Mouse (Mus musculus) C2C12 (cell line): Measurements from ENCODE around the gene Srpr. TPM values are rescaled to one million over a fixed set of nuclear protein-coding genes. Genes with fewer than 3 reads are reported as not detected.
A peak's percentile ranks its signal among the peaks of the same experiment; 100 is the strongest.

Source experiments
- H3K27me3 ChIP-seq: one replicate; pipeline ENCODE4 v1.6.1; 2011; ENCODE audit not compliant: control insufficient read depth, insufficient read depth, insufficient read length
- H3K36me3 ChIP-seq: one replicate; pipeline ENCODE4 v1.6.1; 2011; ENCODE audit not compliant: control insufficient read depth, insufficient read depth
- H3K4me3 ChIP-seq: one replicate; pipeline ENCODE4 v1.5.1; 2011; ENCODE audit warnings: mild to moderate bottlenecking, control low read depth; ENCODE audit not compliant: poor library complexity, insufficient read depth, severe bottlenecking
- H3K79me2 ChIP-seq: one replicate; pipeline ENCODE4 v1.6.1; 2011; ENCODE audit not compliant: control insufficient read depth, insufficient read depth
- H3K79me3 ChIP-seq: one replicate; pipeline ENCODE4 v1.6.1; 2011; ENCODE audit warnings: low read depth, control low read depth
- H3ac ChIP-seq: one replicate; pipeline ENCODE3; 2011; ENCODE audit warnings: low read depth; ENCODE audit not compliant: control insufficient read depth, insufficient read length
- CEBPB ChIP-seq: IDR thresholded peaks from one replicate; pipeline ENCODE4 v1.6.1; 2011; ENCODE audit warnings: low read depth, mild to moderate bottlenecking, control low read depth, moderate library complexity
- CTCF ChIP-seq: IDR thresholded peaks from one replicate; pipeline ENCODE4 v1.5.1; 2011; ENCODE audit not compliant: control insufficient read depth, insufficient read depth, insufficient read length
- FOSL1 ChIP-seq: IDR thresholded peaks from one replicate; pipeline ENCODE4 v1.8.0; 2011; ENCODE audit warnings: mild to moderate bottlenecking, low read length; ENCODE audit not compliant: poor library complexity, insufficient read depth, severe bottlenecking
- MAX ChIP-seq: IDR thresholded peaks from one replicate; pipeline ENCODE4 v1.6.1; 2011; ENCODE audit warnings: mild to moderate bottlenecking, control low read depth
- MYOD1 ChIP-seq: IDR thresholded peaks from one replicate; pipeline ENCODE4 v1.6.1; 2011; ENCODE audit warnings: low read depth; ENCODE audit not compliant: control insufficient read depth, insufficient read length
- MYOG ChIP-seq: IDR thresholded peaks from one replicate; pipeline ENCODE4 v1.6.1; 2011; ENCODE audit not compliant: control insufficient read depth, insufficient read length; ENCODE audit errors: extremely low read depth
- USF1 ChIP-seq: IDR thresholded peaks from one replicate; pipeline ENCODE4 v1.6.1; 2011; ENCODE audit warnings: low read depth, mild to moderate bottlenecking, control low read depth, moderate library complexity
- polyA plus RNA-seq: library from polyadenylated mRNA; unstranded; fragments of >200 nt; fragmentation: generic; extraction: Trizol; gene quantifications from one replicate; pipeline ENCODE4 v1.2.1, GENCODE M21; 2012; ENCODE audit warnings: missing spikeins

Gene Srpr
- polyA plus RNA-seq, 1 experiment: 86.3 TPM

DNA sequence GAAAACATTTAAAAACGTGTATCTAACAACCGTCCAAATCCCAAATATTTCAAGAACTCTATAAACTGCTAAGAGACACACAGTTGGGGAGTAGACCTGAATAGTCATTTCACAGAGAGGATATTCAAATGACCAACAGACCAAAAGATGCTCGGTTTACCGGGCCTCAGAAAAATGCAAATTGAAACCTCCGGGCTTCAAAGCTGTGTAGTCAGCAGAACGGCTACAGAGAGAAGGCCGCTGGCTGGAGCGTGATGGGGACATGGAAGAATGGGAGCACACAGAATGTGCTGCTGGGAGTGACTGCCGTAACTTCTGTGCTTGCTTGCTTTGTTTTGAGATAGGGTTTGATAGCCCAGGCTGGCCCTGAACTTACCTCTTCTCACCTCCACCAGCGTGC is 1.6 kb upstream of the Srpr start:
- H3K27me3 ChIP-seq: no peaks in the 10 kb centered on the region
- no peak overlapping the region for H3K4me3 ChIP-seq
- no peak for TF ChIP-seq MAX
- TF ChIP-seq FOSL1: no peak
- TF ChIP-seq MYOD1: no peak
- TF ChIP-seq CEBPB: no peak
- no peak for TF ChIP-seq MYOG
- no peak for TF ChIP-seq USF1
- TF ChIP-seq CTCF: no peak
- no peaks in the 10 kb centered on the region for H3K36me3 ChIP-seq
- peaks cover 14% of the 10 kb centered on the region for H3K79me2 ChIP-seq
- no peak overlapping the region for H3ac ChIP-seq
- H3K79me3 ChIP-seq: peaks cover 1% of the 10 kb centered on the region

DNA sequence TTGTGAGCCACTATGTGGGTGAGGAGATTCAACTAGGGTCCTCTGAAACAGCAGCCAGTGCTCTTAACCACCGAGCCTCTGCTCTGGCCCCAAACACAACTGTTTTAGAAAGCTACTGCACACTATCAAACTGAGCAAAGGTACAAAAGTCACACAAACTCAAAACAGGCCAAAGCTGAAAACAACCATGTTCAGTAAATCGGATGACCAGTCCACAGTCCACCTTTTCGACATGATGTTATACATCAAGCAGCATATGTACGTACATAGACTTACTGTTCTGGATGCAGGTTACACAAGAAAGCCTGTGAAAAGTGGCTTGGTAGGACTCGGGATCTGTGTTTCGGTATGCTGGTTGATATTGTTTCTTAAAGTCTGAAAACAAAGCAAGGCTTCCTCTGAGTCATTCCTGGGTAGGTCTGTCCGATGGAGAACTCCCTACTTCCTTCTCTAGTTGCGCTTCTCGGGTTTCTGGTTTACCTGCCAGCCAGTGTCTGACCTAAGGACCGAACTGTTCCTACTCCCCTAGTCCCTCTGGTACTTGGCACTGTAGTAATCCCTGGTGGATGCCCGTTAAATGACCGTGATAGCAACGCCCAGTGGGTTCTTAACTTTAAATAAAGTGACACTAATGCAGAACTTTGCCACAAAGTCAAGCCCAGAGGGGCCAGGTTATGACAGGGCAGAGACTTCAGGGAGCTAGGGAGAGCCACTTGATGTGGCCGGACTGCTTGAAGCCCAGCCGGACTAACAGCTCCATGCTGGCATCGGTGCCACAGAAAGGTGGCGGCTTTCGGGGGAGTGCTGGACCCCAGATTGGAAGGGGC is 817 bp upstream of the Srpr start:
- Histone ChIP-seq H3K79me3 (no peaks in the 10 kb centered on the region), H3K79me2 (peaks cover 14% of the 10 kb centered on the region), H3K27me3 (no peaks in the 10 kb centered on the region), H3ac (peak overlapping the region; percentile 62), H3K4me3 (peak overlapping the region; percentile 55), H3K36me3 (no peaks in the 10 kb centered on the region)
- TF ChIP-seq MYOG (no peak), CTCF (no peak), CEBPB (no peak), MAX (no peak), USF1 (no peak)

GRCm38 (mm10) chr9:35200529-35201060 is 620 bp downstream of the Srpr start:
- Histone ChIP-seq H3ac (no peak overlapping the region), H3K4me3 (no peak overlapping the region), H3K27me3 (no peaks in the 10 kb centered on the region), H3K79me3 (no peaks in the 10 kb centered on the region), H3K36me3 (peaks cover 3% of the 10 kb centered on the region), H3K79me2 (peaks cover 14% of the 10 kb centered on the region)
- TF ChIP-seq FOSL1 (no peak), MYOG (no peak), USF1 (no peak)

DNA sequence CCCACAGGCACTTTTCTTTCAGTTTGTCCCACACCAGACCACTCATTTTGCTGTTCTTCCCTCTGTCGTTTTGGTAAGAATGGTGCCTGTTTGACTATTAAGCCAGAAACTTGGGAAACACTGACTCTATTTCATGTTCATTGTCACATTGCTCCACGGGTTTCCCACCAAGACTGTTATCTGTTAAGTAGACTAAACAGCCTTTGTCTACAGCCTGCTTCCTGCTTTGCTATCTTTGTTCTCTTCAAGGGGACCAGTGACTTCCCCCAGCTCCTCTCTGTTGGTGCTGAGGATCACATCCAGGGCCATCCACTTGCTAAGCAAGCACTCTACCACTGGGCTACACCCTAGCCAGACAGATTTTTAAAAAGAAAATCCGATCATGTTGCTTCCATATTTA is 3.6 kb downstream of the Srpr start:
- Histone ChIP-seq H3K27me3 (no peaks in the 10 kb centered on the region), H3K79me2 (peaks cover 11% of the 10 kb centered on the region), H3ac (no peak overlapping the region), H3K36me3 (peaks cover 24% of the 10 kb centered on the region), H3K4me3 (no peak overlapping the region), H3K79me3 (no peaks in the 10 kb centered on the region)
- TF ChIP-seq MYOD1 (no peak), MAX (no peak), USF1 (no peak)

GRCm38 (mm10) chr9:35204421-35204820 is 4.4 kb downstream of the Srpr start:
- Histone ChIP-seq H3ac (no peak overlapping the region), H3K79me2 (peaks cover 2% of the 10 kb centered on the region), H3K27me3 (no peaks in the 10 kb centered on the region), H3K4me3 (no peak overlapping the region), H3K79me3 (no peaks in the 10 kb centered on the region), H3K36me3 (peaks cover 27% of the 10 kb centered on the region)
- no peak for TF ChIP-seq CEBPB
- no peak for TF ChIP-seq MAX
- TF ChIP-seq FOSL1: no peak
- no peak for TF ChIP-seq USF1
- no peak for TF ChIP-seq MYOG
- TF ChIP-seq CTCF: no peak
- TF ChIP-seq MYOD1: no peak

DNA sequence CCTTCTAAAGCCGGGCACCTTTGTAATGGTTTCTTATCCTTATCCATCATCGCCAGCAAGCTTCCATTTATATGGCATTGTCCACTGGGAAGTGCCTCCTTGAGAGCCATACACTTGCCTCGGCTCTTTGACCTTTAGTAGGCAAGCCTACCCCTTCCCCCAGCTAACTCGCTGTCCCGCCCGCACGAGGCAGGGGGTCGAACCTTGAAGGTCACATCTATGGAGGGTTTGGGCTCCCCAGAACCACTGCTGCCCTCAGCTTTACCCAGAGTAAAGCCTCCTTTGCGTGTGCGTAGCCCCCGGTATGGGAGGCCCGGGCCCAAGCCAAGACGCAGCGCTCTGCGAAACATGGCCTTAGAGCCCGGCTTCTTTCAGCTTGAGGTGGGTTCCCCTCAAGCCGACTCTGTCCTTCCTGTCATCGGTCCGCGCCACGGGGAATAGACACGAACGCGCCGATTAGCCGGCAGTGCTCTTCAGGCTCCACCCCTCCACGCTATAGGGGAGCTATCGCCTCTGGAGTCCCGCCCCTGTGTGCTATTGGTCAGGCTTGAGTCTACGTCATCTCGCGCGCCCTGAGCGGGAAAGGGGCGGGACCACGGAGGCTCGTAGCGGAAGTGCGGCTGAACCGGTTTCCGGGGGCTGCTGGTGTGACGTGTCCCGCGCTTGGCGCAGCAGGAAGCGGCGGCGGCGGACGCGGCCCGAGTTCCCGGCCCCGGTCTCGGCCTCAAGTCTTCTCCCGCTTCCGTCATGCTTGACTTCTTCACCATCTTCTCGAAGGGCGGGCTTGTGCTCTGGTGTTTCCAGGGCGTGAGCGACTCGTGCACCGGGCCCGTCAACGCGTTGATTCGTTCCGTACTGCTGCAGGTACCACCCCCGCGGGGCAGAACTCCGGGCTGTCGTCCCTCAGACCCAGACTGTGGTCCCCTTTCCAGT is 10.8 kb downstream of the Srpr start, which contains the start of gene Foxred1:
TSS of gene Foxred1 (minus strand) at position 514 of the 933 bp plus-strand sequence.
- H3ac ChIP-seq: peak within 1 kb of the TSS; percentile 83
- peaks cover 16% of the 10 kb centered on the region for H3K79me3 ChIP-seq
- H3K36me3 ChIP-seq: peaks cover 57% of the 10 kb centered on the region
- peaks cover 26% of the 10 kb centered on the region for H3K79me2 ChIP-seq
- TF ChIP-seq USF1 (no peak), MYOD1 (no peak), CTCF (no peak), MAX (no peak), CEBPB (no peak), FOSL1 (no peak), MYOG (no peak)
- no peaks in the 10 kb centered on the region for H3K27me3 ChIP-seq
- peak within 1 kb of the TSS; percentile 80 for H3K4me3 ChIP-seq
